Mouse (Mus musculus) common myeloid progenitor, adult 5-6 weeks (primary cell): ENCODE data around the gene Dnah17. TPM values are rescaled to one million over a fixed set of nuclear protein-coding genes. Genes with fewer than 3 reads are reported as not detected.

Experiments used
- ATAC-seq: replicated peaks from 2 replicates; pipeline ENCODE4 v1.8.0; 2016; ENCODE audit warnings: low read depth, mild to moderate bottlenecking, moderate TSS enrichment, inconsistent platforms; ENCODE audit not compliant: poor library complexity, severe bottlenecking
- total RNA-seq: library from RNA; stranded (forward); fragments of 200-1000, 187-1606 nt; gene quantifications from 2 replicates; pipeline ENCODE4 v1.2.3, GENCODE M21; 2017

The Dnah17 gene
- total RNA-seq, 1 experiment from 2014 or later = not detected

DNA sequence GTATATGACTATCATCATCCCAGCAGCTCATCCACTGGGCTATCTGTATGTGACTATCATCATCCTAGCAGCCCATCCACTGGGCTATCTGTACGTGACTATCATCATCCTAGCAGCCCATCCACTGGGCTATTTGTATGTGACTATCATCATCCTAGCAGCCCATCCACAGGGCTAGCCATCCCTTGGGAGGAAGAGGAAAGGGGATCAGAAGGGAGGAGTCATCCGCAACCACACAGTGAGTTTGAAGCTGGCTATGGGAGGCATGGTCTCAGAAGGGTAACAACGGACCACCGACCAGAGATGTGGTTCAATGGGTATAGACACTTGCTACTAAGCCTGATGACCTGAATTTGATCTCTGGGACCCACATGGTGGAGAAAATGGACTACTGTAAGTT, 14.7 kb upstream of the Dnah17 start:
- ATAC-seq = no peak

DNA sequence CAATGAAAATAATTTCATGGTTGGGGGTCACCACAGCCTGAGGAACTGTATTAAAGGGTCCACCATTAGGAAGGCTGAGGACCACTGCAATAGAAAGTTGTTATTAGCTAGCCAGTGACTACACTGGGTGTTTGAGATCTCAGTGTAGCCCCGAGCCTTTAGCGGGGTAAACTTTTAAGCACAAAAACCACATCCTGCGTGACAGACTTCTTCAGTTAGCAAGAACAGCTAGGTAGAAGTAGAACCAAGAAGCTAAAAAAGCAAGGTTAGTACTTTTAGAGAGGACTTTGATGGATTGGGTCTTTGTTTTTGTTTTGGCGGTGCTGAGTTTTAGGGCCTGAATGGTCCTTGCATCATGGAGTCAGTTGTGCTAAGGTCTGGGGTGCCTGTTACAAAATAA, 13.3 kb upstream of the Dnah17 start:
- ATAC-seq = no peak

DNA sequence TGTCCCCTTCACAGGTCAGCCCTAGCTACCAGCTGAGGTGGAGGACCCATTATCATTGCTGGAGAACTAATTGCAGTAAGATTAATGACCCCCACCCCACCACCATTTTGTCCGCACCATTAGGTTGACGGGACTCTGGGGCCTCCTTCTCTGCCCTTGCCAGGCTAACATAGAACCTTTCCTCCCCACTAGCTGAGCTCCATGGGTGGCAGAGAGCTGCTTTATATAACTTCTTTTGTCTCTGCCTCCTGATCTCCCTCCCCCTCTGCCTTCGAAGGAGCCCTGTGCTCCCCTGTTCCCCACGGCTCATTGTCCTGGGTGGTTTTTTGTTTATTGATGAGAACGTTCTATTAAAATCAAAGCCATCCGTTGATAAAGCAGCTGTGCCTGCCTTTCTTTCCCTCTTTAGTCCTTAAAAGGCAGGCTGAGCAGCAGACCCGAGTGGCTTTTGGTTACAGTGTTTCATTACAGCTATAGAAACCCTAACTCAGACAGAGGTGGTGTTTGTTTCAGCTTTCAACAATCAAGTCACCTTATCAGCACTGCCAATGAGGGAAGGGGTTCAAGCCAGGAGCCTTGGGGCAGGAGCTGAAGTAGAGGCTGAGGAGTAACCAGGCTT, 12.2 kb upstream of the Dnah17 start:
- ATAC-seq = no peak

DNA sequence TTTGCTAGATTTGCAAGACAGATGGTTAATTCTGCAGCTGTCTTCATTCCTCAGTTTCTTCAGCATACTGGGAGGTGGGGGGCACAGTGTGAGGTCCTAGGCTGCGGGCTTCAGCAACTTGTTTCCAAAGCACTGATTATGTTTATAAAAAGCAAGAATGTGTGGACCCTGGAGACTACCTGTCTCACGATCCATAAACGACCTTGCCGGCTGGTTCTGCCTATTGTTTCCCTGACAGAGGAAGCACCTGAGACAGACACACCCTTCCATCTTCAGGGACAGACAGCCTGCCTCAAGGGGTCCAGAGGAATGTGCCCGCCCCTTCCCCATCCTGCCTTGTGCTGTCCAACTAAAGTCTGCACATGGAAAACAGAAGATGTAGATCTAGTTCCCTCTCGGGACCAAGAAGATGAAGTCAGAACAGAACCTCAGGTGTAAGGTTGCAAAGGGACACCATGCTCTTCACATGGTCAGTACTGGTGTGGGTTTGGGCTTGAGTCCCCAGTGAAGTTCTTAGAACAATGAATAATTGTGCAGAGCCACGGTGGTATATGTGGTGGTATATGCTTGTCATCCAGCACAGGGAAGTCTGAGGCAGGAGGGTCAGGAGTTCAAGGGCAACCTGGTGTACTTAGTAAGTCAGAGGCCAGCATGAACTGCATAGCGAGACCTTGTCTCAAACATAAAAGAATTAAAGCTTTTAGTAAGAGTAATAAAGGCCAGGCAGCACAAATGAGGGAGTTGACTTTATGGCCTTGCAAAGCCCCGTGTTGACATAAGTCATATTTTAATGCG, 10.5 kb upstream of the Dnah17 start:
- no peak for ATAC-seq

DNA sequence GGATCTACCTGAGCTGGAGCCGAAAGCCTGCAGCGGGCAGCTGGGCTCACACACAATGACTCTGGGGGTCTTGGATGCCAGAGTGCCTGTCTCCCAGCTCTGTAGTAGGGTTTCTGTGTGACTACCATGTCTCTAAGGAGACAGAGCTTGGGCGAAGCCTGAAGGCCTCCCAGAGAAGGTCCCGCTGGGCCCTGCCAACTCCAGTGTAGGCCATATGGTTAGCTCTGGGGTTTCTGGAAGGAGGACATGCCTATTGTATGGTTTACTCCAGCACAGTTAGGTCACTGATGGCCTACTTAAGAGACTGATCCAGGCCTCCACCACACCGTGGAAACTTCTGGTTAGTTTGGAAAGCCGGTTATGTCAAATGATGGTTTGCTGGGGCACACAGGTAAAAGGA, 7.9 kb upstream of the Dnah17 start:
- ATAC-seq = no peak

DNA sequence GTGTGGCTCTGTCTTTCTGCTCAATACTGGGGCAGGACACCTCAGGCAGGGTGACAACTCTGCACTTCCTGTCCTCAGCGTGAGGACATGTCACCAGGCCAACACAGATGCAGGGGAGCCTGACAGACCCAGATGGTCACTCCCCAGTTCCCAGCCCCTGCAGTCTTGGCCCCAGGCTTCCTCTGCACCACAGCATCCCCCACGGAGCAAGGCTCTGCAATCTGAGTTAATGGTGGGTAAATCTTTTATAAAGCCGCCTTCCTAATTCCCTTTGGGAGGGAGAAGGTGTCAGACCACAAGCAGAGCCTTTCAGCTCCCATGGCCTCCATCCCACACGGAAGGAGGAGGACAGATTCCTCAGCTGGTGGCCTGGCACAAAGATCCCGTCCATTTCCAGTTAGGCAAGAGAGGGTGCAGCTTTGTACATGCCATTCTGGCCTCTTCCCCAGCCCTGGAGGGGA, 5.8 kb upstream of the Dnah17 start:
- no peak for ATAC-seq

DNA sequence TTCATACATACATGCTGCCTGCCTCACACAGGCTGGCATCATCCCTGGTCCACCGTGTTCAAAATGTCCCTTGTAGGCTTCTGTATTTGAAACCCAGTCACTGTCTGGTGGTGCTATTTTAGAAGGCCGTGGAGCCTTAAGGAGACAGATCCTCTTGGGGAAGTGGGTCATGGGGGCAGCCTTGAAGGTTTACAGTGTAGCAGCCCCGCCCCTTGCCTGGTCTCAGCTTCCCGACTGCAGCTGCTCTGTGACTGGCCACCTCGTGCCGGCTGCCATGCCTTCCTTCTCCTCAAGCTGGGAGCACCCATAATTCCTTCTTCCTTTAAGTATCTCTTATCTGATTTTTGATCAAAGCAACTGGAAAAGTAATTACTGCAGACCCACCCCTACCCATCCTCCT, 4.8 kb upstream of the Dnah17 start:
- ATAC-seq = peak; percentile 54

DNA sequence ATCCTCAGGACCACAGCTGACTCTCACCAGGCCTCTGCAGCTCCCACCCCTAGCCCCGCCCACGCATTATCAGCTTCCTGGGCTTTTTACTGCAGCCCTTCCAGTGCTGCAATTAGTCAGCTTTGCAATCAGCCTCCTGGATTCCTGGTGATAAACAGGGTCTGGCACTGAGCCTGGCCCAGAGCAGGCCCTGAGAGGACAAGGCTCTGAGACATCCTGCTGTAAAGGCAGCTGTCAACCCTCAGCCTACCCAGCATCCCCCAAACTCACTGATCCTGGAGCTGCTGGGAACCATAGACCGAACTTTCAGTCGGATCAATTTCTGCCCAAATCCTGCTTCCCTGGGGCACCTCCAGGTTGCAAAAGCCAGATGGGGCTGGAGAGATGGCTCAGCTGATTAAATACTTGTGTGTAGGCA, 3.3 kb upstream of the Dnah17 start:
- ATAC-seq = peak; percentile 45; the same call in 1 of the 2 replicates

DNA sequence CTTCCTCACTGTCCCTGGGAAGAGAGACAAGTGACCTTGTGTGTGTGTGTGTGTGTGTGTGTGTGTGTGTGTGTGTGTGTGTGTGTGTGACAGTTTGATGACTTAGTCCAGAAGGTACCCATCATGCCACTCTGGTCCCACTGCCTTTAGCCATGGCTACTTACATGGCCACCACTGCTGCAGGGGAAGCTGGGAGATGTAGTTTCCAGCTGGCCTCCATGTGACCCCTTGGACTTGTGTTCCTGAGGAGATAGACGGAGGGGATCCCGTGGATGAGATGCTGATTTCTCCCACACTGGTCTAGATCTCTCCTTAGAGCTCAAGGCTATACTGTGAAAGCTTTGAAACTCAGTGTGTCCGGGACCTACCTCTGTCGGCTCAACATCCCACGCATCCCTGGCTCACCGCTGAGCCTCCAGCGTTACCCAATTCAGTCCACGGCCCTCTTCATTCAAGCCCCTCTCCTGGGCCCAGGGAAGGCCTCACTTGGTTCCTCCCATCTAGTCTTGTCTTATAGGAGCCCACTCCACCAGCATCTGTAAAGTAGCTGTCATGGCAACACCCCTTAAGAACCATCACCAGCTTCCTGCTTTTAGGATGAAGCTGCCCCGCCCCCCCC, 2.8 kb upstream of the Dnah17 start:
- no peak for ATAC-seq

DNA sequence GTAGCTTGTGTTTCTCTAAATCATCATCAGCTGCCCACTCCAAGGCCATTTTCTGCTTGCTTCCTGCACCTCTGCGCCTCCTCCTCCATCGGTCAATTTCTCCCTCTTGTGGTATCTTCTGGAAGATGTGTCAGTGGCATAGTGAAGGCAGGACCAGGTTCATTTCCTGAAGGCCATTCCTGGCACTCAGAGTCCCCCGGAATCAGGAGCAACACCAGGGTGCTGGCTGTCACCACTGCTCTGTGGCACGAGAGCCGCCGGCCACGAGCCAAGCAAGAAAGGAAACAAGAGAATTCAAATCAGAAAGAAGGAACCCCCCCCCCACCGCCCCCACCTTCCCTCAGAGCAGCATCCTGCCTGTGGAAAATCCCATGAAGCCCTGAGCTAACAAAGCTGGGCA, 1.7 kb upstream of the Dnah17 start:
- no peak for ATAC-seq

DNA sequence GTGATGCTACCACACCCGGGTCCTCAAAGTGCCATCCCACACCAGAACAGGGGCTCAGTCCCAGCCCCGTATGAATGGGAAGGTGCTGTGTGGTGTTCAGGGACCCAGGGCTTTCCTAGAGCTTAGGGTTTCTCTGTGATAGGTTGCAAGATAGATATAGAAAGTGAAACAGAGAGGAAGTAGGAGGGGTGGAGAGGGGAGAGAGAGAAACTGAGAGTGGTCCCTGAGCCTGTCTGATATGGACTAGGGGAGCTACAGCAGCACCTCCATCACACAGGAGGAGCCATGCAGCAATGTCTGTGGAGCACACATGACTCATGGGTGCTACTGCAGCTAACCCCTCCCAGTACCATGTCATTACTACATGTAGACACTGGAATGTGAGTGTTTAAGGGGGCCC, 622 bp downstream of the Dnah17 start:
- peak; percentile 46 for ATAC-seq

DNA sequence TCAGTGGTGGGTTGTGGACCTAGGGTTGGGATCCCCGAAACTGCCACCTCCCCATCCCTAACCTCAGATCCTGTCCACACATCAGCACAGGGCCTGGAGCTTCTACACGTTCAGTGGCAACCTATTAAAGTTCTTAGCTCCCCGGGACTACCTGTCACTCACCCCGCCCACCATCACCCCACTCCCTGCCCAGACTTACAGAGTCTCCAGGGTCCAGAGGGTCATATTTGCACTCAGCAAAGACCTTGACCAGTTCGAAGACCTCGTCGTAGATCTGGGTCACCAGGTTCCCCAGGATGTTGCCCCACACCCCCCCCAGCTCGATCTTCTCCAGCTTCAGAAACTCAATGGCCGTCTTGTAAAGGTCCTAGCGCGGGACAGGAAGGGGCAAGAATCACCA, 8.8 kb downstream of the Dnah17 start:
- no peak for ATAC-seq

DNA sequence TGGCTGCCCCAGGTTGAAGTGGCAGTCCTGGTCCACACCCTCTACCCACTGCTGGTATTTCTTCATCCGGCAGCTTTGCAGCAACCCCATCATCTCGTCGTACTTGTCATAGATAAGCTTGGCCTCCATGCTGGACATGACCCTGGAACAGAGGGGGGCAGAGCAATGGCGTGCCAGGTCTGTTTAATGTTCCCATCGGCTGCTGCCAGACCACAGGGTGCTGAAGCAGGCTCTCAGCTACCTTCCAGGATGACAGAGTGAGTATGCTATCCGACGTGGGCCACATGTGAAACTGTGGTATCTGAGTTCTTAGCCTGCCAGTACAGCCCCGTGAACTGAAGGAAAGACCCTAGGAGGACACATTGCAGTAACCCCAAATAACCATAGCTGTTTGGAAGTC, 11.7 kb downstream of the Dnah17 start:
- no peak for ATAC-seq

DNA sequence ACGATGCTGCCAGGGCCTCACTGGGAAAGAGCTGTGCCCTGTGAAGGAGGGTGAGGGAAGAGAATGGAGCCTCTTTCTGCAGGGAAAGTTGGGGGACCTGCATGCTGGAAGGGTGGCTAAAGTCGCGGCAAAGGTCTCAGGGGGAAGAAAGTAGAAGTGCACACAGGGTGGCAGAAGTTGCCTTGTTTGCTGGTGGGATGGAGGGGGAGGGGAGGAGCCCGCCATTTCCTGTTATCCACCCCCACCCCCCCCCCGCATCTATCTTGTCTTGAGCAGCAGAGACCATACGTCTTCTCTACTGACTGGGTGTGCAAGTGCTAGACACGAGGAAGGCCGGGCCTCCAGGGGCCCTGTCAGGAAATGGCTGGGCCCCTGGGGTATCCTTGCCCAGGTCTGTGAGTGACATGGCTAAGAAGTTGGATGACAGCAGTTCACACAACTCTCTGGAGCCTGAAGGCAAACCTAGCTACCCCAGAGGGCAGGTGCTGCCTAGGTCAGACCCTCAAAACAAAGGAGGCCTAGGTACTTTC, 15.8 kb downstream of the Dnah17 start:
- ATAC-seq = no peak

DNA sequence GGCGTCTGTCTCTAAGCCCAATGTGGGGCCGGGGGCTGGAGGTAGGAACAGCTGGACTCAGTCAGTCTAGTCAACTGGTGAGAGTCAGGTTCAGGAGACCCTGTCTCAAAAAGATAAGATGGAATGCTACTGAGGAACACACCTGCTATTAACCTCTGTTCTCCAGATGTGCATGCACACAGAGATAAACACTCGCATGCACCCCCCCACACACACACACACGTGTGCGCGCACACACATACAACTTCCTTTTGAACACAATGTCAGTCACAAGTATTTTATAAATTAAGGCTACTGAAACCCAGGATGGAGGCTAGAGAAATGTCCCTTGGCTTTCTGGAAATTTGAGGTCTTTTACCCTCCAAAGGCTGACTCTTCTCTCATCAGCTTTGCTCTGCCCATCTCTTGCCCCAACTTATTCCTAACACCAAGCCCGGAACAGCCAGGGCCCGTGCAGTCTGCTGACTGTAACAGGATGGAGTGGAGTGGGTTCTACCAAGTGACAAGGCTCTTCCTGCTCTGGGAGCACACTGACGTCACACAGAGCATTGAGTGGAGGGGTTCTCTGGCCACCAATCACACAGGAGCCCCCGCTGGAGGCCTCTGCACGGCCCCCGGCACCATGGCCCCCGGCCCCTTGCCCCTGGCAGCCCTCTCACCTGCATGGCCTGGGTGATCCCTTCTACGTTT, 16.8 kb downstream of the Dnah17 start:
- ATAC-seq = no peak

DNA sequence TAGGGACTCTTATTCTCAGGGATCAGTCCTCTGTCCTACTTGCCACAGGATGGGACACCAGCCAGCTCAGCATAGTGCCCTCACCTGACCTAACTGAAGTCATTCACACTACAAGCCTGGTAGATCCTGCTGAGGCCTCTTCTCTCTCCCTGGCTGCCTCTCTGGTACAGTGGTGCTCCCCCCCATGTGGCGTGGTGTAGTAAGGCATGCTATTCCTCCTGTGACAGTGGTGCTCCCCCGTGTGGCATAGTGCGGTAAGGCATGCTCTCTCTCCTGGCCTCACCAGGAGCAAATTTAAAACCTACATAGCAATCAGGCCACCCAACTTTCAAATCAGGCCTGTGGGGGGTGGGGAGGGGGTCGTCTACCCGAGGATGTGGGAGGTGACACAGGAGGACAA, 26.4 kb downstream of the Dnah17 start:
- peak; percentile 89 for ATAC-seq

DNA sequence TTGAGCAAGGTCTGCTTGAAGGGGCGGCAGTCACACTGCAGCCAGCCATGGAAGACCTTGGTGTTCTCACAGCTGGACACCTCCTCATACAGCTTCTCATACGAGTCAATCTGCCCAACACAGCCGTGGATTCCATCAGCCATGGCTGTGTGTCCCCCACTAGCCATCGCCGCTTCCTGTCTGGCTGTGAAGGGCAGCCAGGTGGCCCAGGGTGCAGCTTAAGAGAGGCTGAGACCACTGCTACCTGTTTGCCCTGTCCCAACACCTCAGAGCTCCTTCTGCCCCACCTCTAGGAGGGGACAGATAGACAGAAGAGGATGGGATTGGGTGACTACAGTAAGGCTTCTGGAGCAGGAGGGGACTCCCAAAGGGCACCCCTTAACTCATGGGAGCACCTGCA, 27.1 kb downstream of the Dnah17 start:
- no peak for ATAC-seq

DNA sequence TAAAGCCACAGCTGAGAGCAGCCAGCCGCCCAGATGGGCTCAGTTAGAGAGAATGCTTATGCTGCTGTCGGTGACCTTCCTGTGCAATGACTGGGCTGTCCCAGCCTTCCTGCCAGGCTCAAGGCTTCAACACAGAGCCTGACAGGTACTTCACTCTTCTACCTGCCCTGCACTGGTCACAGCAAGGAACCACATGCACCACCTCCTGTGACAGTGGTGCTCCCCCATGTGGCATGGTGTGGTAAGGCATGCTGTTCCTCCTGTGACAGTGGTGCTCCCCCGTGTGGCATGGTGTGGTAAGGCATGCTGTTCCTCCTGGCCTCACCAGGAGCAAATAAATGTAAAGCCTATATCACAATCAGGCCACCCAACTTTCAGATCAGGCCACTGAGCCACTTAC, 27.6 kb downstream of the Dnah17 start:
- ATAC-seq = peak; percentile 88

DNA sequence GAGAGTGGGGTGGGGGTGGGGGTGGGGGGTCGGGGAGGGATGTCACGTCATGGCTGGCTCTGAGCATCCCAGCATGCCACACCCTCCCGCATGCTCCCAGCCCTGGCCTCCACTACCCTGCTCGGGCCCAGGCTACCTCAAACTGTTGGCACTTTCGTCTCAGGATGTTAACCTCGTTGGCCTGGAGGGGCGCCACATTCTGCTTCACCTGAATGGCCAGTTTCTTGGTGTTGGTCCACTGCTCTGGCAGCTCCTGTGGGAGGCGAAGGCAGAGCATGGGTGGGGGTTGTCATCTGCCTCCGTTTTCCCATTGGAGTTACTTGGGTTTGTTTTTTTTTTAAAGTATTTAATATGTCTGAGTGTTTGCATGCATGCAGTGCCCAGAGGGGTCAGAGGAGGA, 29.3 kb downstream of the Dnah17 start:
- ATAC-seq = no peak

DNA sequence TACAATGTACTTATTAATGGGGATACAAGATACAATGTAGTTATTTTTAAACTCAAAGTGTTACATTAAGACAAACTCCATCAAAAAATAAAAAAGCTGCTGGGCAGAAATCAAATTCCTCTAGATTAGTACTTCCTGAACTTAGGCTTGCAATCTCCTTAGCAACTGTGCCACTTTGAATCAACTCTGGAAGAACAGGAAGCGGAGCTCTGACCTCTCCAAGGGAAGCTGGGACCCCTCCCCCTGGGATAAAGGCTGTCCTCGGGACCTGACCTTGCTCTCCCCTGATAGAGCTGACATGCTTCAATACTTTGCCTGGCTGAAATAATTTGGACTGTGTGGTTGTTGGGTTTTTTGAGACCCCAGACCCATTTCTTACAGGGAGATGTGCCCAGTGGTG, 33.7 kb downstream of the Dnah17 start:
- ATAC-seq = no peak

DNA sequence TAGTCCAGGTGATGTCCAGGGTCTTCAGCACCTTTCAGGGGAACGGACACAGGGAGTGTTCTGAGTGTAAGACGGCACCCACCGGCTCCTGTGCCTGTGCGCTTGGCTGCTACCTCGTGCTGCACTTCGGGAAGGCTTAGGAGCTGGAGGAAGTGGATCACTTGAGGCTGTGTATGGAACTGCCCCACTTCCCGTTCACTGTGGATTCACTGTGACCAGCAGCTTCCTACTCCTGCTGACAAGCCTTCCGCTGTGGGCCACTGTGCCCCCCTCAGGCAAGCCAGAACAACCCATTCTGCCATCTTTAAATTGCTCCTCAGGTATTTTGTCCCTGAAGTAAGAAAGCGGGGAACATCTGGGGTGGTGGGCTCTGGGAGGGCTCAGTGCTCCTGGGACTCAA, 35.4 kb downstream of the Dnah17 start:
- ATAC-seq = peak; percentile 64
